Mouse (Mus musculus): ENCODE measurements around the gene Prnp.
A peak's percentile ranks its signal among the peaks of the same experiment; 100 is the strongest.

Gene Prnp

GRCm38 (mm10) chr2:131909683-131910572, at the start of gene Prnp, which contains the start of gene Prn:
Prnp (plus strand) TSS chr2:131909928.
Prn (plus strand) TSS chr2:131909957.
- DNase-seq (ENCODE audit: low spot score): peak; percentile 87

- DNase-seq (ENCODE audit: low spot score): no peak
Measured at GRCm38 (mm10) chr2:131862617-131863275, 47.0 kb upstream of the Prnp start.

GRCm38 (mm10) chr2:131863472-131863871, 46.3 kb upstream of the Prnp start:
- DNase-seq (ENCODE audit: low spot score): no peak

GRCm38 (mm10) chr2:131864262-131864796, 45.4 kb upstream of the Prnp start:
- DNase-seq (ENCODE audit: low spot score): no peak

GRCm38 (mm10) chr2:131866676-131867075, 43.1 kb upstream of the Prnp start:
- no peak for DNase-seq (ENCODE audit: low spot score)

GRCm38 (mm10) chr2:131868983-131869382, 40.7 kb upstream of the Prnp start:
- no peak for DNase-seq (ENCODE audit: low spot score)

- DNase-seq (ENCODE audit: low spot score): no peak
Measured at GRCm38 (mm10) chr2:131873376-131873775, 36.4 kb upstream of the Prnp start.

- DNase-seq (ENCODE audit: low spot score): no peak
Measured at GRCm38 (mm10) chr2:131876551-131877265, 33.0 kb upstream of the Prnp start.

- no peak for DNase-seq (ENCODE audit: low spot score)
Measured at GRCm38 (mm10) chr2:131881766-131882165, 28.0 kb upstream of the Prnp start.

GRCm38 (mm10) chr2:131883136-131883535, 26.6 kb upstream of the Prnp start:
- no peak for DNase-seq (ENCODE audit: low spot score)

GRCm38 (mm10) chr2:131886503-131887160, 23.1 kb upstream of the Prnp start:
- no peak for DNase-seq (ENCODE audit: low spot score)

GRCm38 (mm10) chr2:131888233-131888632, 21.5 kb upstream of the Prnp start:
- no peak for DNase-seq (ENCODE audit: low spot score)

GRCm38 (mm10) chr2:131892534-131892933, 17.2 kb upstream of the Prnp start:
- no peak for DNase-seq (ENCODE audit: low spot score)

- no peak for DNase-seq (ENCODE audit: low spot score)
Measured at GRCm38 (mm10) chr2:131895106-131895505, 14.6 kb upstream of the Prnp start.

- DNase-seq (ENCODE audit: low spot score): no peak
Measured at GRCm38 (mm10) chr2:131896011-131896410, 13.7 kb upstream of the Prnp start.

- DNase-seq (ENCODE audit: low spot score): no peak
Measured at GRCm38 (mm10) chr2:131897336-131898109, 12.2 kb upstream of the Prnp start.

GRCm38 (mm10) chr2:131902423-131902822, 7.3 kb upstream of the Prnp start:
- no peak for DNase-seq (ENCODE audit: low spot score)

- DNase-seq (ENCODE audit: low spot score): peak; percentile 35
Measured at GRCm38 (mm10) chr2:131902867-131903266, 6.9 kb upstream of the Prnp start.

- DNase-seq (ENCODE audit: low spot score): no peak
Measured at GRCm38 (mm10) chr2:131905025-131905424, 4.7 kb upstream of the Prnp start.

- no peak for DNase-seq (ENCODE audit: low spot score)
Measured at GRCm38 (mm10) chr2:131905776-131906175, 4.0 kb upstream of the Prnp start.

- DNase-seq (ENCODE audit: low spot score): no peak
Measured at GRCm38 (mm10) chr2:131906266-131906665, 3.5 kb upstream of the Prnp start.
